Mouse (Mus musculus) liver, postnatal 0 days (tissue): ENCODE results near the gene Map3k4. TPM values are rescaled to one million over a fixed set of nuclear protein-coding genes. Genes with fewer than 3 reads are reported as not detected.
"Not testable (repeated sequence)": the region's sequence is repeated elsewhere in the genome, so short reads cannot be mapped to it uniquely, and the experiment has no call there.

ENCODE experiments used
- ATAC-seq: fragments of 200-750 bp; cut with Nextera tagmentation; 2 replicates; pipeline ENCODE4 v1.8.0; 2017; ENCODE audit warnings: mild to moderate bottlenecking, moderate library complexity
- DNase-seq: peaks from one replicate; pipeline ENCODE4 v3.0.0-alpha.2; 2016
- H3K27ac ChIP-seq: fragments of 300-500 bp; sonication (generic); 2 replicates; pipeline ENCODE4 v1.5.1; 2014; ENCODE audit warnings: antibody characterized with exemption, moderate library complexity, mild to moderate bottlenecking, low read depth
- H3K27me3 ChIP-seq: fragments of 300-500 bp; sonication (generic); 2 replicates; pipeline ENCODE4 v1.6.1; 2014; ENCODE audit warnings: low read length, control low read depth, mixed read lengths; ENCODE audit not compliant: insufficient read depth
- H3K36me3 ChIP-seq: fragments of 300-500 bp; sonication (generic); replicated peaks from 2 replicates; pipeline ENCODE4 v1.6.1; 2014; ENCODE audit warnings: mild to moderate bottlenecking, control low read depth, low read length, moderate library complexity, mixed read lengths; ENCODE audit not compliant: insufficient read depth
- H3K4me1 ChIP-seq: fragments of 300-500 bp; sonication (generic); 2 replicates; pipeline ENCODE4 v1.6.1; 2014; ENCODE audit warnings: antibody characterized with exemption, mild to moderate bottlenecking, control low read depth; ENCODE audit not compliant: insufficient read depth
- H3K4me2 ChIP-seq: fragments of 300-500 bp; sonication (generic); 2 replicates; pipeline ENCODE4 v1.6.1; 2014; ENCODE audit warnings: low read depth, mild to moderate bottlenecking, low read length, moderate library complexity, mixed read lengths
- H3K4me3 ChIP-seq: fragments of 300-500 bp; sonication (generic); 2 replicates; pipeline ENCODE4 v1.5.1; 2014; ENCODE audit warnings: low read depth, low read length
- H3K9ac ChIP-seq: fragments of 300-500 bp; sonication (generic); replicated peaks from 2 replicates; pipeline ENCODE4 v1.6.1; 2014; ENCODE audit warnings: mild to moderate bottlenecking, moderate library complexity
- H3K9me3 ChIP-seq: fragments of 300-500 bp; sonication (generic); 2 replicates; pipeline ENCODE4 v1.6.1; 2016; ENCODE audit warnings: mild to moderate bottlenecking, control low read depth, low read length, mixed read lengths
- CTCF ChIP-seq: sonication (generic); IDR thresholded peaks from 2 replicates; pipeline ENCODE4 v1.5.1; 2016; ENCODE audit warnings: antibody characterized with exemption, low read depth
- EP300 ChIP-seq: IDR thresholded peaks from 2 replicates; pipeline ENCODE4 v1.6.1; 2016; ENCODE audit warnings: antibody characterized with exemption, low read depth, mild to moderate bottlenecking
- WGBS: fragments of 180-500 bp; shearing (Covaris S2); extraction: QIAGEN DNeasy Blood & Tissue Kit; methylation state at CpG from one replicate; pipeline ENCODE4 v1.1.7; 2014; ENCODE audit not compliant: insufficient replicate concordance; 5-methylcytosine and 5-hydroxymethylcytosine counted together
- polyA plus RNA-seq: library from polyadenylated mRNA; unstranded; fragments of >200 nt; fragmentation: Nextera tagmentation; extraction: Ambion mirVana; gene quantifications from 2 replicates; pipeline ENCODE4 v1.2.1, GENCODE M21; 2015

Gene Map3k4
- polyA plus RNA-seq, 1 experiment from 2014 or later, result 13.0 TPM

- peaks cover 13% of the 10 kb centered on the region for H3K36me3 ChIP-seq
- TF ChIP-seq CTCF (peak; percentile 72), EP300 (no peak)
- peak; percentile 34 for DNase-seq
- WGBS, result 80% methylated on average over 12 of the region's 12 CpGs
- H3K9me3 ChIP-seq, result no peaks in the 10 kb centered on the region
- no peak overlapping the region for H3K9ac ChIP-seq
- H3K27me3 ChIP-seq, result no peaks in the 10 kb centered on the region
- no peaks in the 10 kb centered on the region for H3K4me1 ChIP-seq
- H3K27ac ChIP-seq, result no peak overlapping the region
- no peak overlapping the region for H3K4me2 ChIP-seq
- ATAC-seq, result no peak
- no peak overlapping the region for H3K4me3 ChIP-seq
These were observed 92.0 kb downstream of the Map3k4 start for GRCm38 (mm10) chr17:12226551-12226950.

- Histone ChIP-seq H3K27ac (no peak overlapping the region), H3K9ac (no peak overlapping the region), H3K9me3 (no peaks in the 10 kb centered on the region), H3K36me3 (peaks cover 3% of the 10 kb centered on the region), H3K4me2 (no peak overlapping the region), H3K27me3 (no peaks in the 10 kb centered on the region), H3K4me3 (no peak overlapping the region), H3K4me1 (no peaks in the 10 kb centered on the region)
- ATAC-seq (no peak), DNase-seq (no peak)
- no peak for TF ChIP-seq EP300
- 0 out of 2 replicates have a peak, but pooled peaks have one; percentile 16 for TF ChIP-seq CTCF
- WGBS, result 70% methylated on average over 1 of the region's 1 CpGs
These were observed 93.4 kb downstream of the Map3k4 start for GRCm38 (mm10) chr17:12225227-12225626.

GRCm38 (mm10) chr17:12224551-12224950 is 94.0 kb downstream of the Map3k4 start:
- not testable (repeated sequence) for H3K9ac ChIP-seq, H3K27ac ChIP-seq, H3K4me1 ChIP-seq, H3K9me3 ChIP-seq, H3K4me3 ChIP-seq, H3K4me2 ChIP-seq, H3K36me3 ChIP-seq, DNase-seq, H3K27me3 ChIP-seq, ATAC-seq
- WGBS, result 85% methylated on average over 5 of the region's 7 CpGs

GRCm38 (mm10) chr17:12224145-12224544 is 94.5 kb downstream of the Map3k4 start:
- no peak for TF ChIP-seq CTCF
- TF ChIP-seq EP300, result no peak
- H3K4me1 ChIP-seq, result no peaks in the 10 kb centered on the region
- H3K4me2 ChIP-seq, result no peak overlapping the region
- H3K36me3 ChIP-seq, result peaks cover 3% of the 10 kb centered on the region
- WGBS, result 89% methylated on average over 9 of the region's 9 CpGs
- ATAC-seq (peak; percentile 33; the same call in 1 of the 2 replicates), DNase-seq (no peak)
- no peak overlapping the region for H3K4me3 ChIP-seq
- H3K9ac ChIP-seq, result no peak overlapping the region
- H3K9me3 ChIP-seq, result no peaks in the 10 kb centered on the region
- H3K27ac ChIP-seq, result no peak overlapping the region
- no peaks in the 10 kb centered on the region for H3K27me3 ChIP-seq

GRCm38 (mm10) chr17:12223682-12224081 is 94.9 kb downstream of the Map3k4 start:
- Histone ChIP-seq H3K4me3 (no peak overlapping the region), H3K9ac (no peak overlapping the region), H3K27me3 (no peaks in the 10 kb centered on the region), H3K4me1 (no peaks in the 10 kb centered on the region), H3K4me2 (no peak overlapping the region), H3K27ac (no peak overlapping the region), H3K36me3 (peaks cover 6% of the 10 kb centered on the region), H3K9me3 (no peaks in the 10 kb centered on the region)
- DNase-seq (no peak), ATAC-seq (peak; percentile 7; the same call in 1 of the 2 replicates)
- TF ChIP-seq EP300 (no peak), CTCF (no peak)
- WGBS, result 73% methylated on average over 5 of the region's 5 CpGs

GRCm38 (mm10) chr17:12221926-12222325 is 96.7 kb downstream of the Map3k4 start:
- no peaks in the 10 kb centered on the region for H3K4me1 ChIP-seq
- ATAC-seq (no peak), DNase-seq (no peak)
- no peaks in the 10 kb centered on the region for H3K9me3 ChIP-seq
- no peaks in the 10 kb centered on the region for H3K27me3 ChIP-seq
- no peak overlapping the region for H3K4me3 ChIP-seq
- WGBS, result 81% methylated on average over 6 of the region's 6 CpGs
- H3K36me3 ChIP-seq, result peaks cover 18% of the 10 kb centered on the region
- H3K9ac ChIP-seq, result no peak overlapping the region
- H3K4me2 ChIP-seq, result no peak overlapping the region
- no peak overlapping the region for H3K27ac ChIP-seq
- TF ChIP-seq CTCF, result no peak
- TF ChIP-seq EP300, result no peak

GRCm38 (mm10) chr17:12216224-12216623 is 102.4 kb downstream of the Map3k4 start:
- ATAC-seq, result peak; percentile 73
- no peak overlapping the region for H3K27ac ChIP-seq
- H3K4me2 ChIP-seq, result no peak overlapping the region
- peaks cover 39% of the 10 kb centered on the region for H3K36me3 ChIP-seq
- no peak overlapping the region for H3K9ac ChIP-seq
- no peaks in the 10 kb centered on the region for H3K27me3 ChIP-seq
- 61% methylated on average over 6 of the region's 6 CpGs for WGBS
- DNase-seq, result peak; percentile 43
- no peak overlapping the region for H3K4me3 ChIP-seq
- H3K9me3 ChIP-seq, result no peaks in the 10 kb centered on the region
- TF ChIP-seq CTCF (no peak), EP300 (no peak)
- no peaks in the 10 kb centered on the region for H3K4me1 ChIP-seq
